Mouse (Mus musculus) intestine, postnatal 0 days (tissue): ENCODE measurements around the gene Cacna1h. TPM values are rescaled to one million over a fixed set of nuclear protein-coding genes. Genes with fewer than 3 reads are reported as not detected.

Experiments used
- ATAC-seq: fragments of 200-750 bp; cut with Nextera tagmentation; 2 replicates; pipeline ENCODE4 v1.8.0; 2017; ENCODE audit warnings: mild to moderate bottlenecking, moderate TSS enrichment, moderate library complexity
- H3K27ac ChIP-seq: fragments of 300-500 bp; sonication (generic); 2 replicates; pipeline ENCODE4 v1.5.1; 2014; ENCODE audit warnings: mild to moderate bottlenecking, low read depth, low read length, moderate library complexity
- H3K27me3 ChIP-seq: fragments of 300-500 bp; sonication (generic); replicated peaks from 2 replicates; pipeline ENCODE4 v1.6.1; 2014; ENCODE audit warnings: low read length, mixed read lengths; ENCODE audit not compliant: control insufficient read depth, insufficient read depth
- H3K36me3 ChIP-seq: fragments of 300-500 bp; sonication (generic); 2 replicates; pipeline ENCODE4 v1.6.1; 2014; ENCODE audit warnings: mild to moderate bottlenecking, moderate library complexity; ENCODE audit not compliant: control insufficient read depth, insufficient read depth
- H3K4me1 ChIP-seq: fragments of 300-500 bp; sonication (generic); replicated peaks from 2 replicates; pipeline ENCODE4 v1.6.1; 2014; ENCODE audit warnings: antibody characterized with exemption, low read length, mixed read lengths; ENCODE audit not compliant: control insufficient read depth, insufficient read depth
- H3K4me2 ChIP-seq: fragments of 300-500 bp; sonication (generic); replicated peaks from 2 replicates; pipeline ENCODE4 v1.6.1; 2014; ENCODE audit warnings: low read depth, mild to moderate bottlenecking, moderate library complexity
- H3K4me3 ChIP-seq: fragments of 300-500 bp; sonication (generic); 2 replicates; pipeline ENCODE4 v1.5.1; 2014; ENCODE audit warnings: low read depth, low read length
- H3K9ac ChIP-seq: fragments of 300-500 bp; sonication (generic); 2 replicates; pipeline ENCODE4 v1.6.1; 2014; ENCODE audit warnings: mild to moderate bottlenecking, low read depth, low read length
- H3K9me3 ChIP-seq: fragments of 300-500 bp; sonication (generic); 2 replicates; pipeline ENCODE4 v1.6.1; 2016; ENCODE audit warnings: mixed run types; ENCODE audit not compliant: control insufficient read depth
- CTCF ChIP-seq: sonication (generic); IDR thresholded peaks from 2 replicates; pipeline ENCODE4 v1.5.1; 2016; ENCODE audit warnings: low read depth, mild to moderate bottlenecking, control low read depth, antibody characterized with exemption, moderate library complexity
- WGBS: fragments of 180-500 bp; shearing (Covaris S2); extraction: QIAGEN DNeasy Blood & Tissue Kit; methylation state at CpG from one replicate; pipeline ENCODE4 v1.1.7; 2014; 5-methylcytosine and 5-hydroxymethylcytosine counted together
- polyA plus RNA-seq: library from polyadenylated mRNA; unstranded; fragments of >200 nt; fragmentation: Nextera tagmentation; extraction: Ambion mirVana; gene quantifications from 2 replicates; pipeline ENCODE4 v1.2.1, GENCODE M21; 2015

Cacna1h gene
- polyA plus RNA-seq, 1 experiment from 2014 or later = 1.7 TPM

DNA sequence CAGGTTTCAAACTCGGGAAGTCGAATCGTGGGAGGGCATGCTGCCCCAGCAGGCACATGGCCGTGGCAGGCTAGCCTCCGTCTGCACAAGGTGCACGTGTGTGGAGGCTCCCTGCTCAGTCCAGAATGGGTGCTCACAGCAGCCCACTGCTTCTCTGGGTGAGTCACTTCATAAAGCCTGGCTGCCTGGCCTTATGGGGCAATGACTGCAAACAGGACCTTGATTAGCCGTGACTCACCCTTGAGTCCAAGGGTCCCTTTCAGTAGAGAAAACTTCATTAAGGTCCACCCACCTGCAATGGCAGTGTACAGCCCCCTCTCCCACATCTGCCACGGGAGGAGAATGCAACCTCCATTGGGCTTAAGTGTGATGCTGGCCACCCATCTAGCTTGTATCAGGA, 61.1 kb downstream of the Cacna1h start:
- Histone ChIP-seq H3K27ac (no peak overlapping the region), H3K27me3 (no peaks in the 10 kb centered on the region), H3K9ac (no peak overlapping the region), H3K4me1 (no peaks in the 10 kb centered on the region), H3K4me2 (no peak overlapping the region), H3K4me3 (no peak overlapping the region), H3K9me3 (no peaks in the 10 kb centered on the region), H3K36me3 (no peaks in the 10 kb centered on the region)
- WGBS = 41% methylated on average over 8 of the region's 8 CpGs
- TF ChIP-seq CTCF = no peak
- peak; percentile 86 for ATAC-seq

DNA sequence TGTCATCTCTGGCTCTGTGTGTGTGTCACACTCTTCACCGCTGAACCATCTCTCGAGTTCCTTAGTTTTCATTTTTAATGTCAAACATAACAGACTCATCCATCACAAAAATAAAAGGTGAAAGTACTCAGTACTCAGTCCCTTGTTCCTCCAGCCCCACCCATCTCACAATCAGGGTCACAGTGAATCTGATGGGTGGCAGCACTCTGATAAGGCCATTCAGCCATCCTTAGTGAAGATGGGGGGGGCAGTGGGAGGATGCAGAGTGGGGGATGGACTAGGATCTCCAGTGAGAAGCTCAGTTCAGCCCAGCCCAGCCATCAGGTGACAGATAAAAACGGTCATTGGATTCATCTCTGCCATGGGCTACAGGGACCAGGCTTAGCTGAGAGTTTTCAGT, 64.6 kb downstream of the Cacna1h start, which contains the start of gene Tpsg1:
Tpsg1 (plus strand) TSS at position 301 of the 400 bp plus-strand sequence.
- H3K27ac ChIP-seq = no peak within 1 kb of the TSS; the same call in 1 of the 2 replicates
- H3K4me2 ChIP-seq = no peak within 1 kb of the TSS
- TF ChIP-seq CTCF = no peak
- H3K27me3 ChIP-seq = no peaks in the 10 kb centered on the region
- WGBS = 78% methylated on average over 3 of the region's 3 CpGs
- ATAC-seq = no peak
- H3K4me3 ChIP-seq = no peak within 1 kb of the TSS
- no peaks in the 10 kb centered on the region for H3K4me1 ChIP-seq
- no peak within 1 kb of the TSS for H3K9ac ChIP-seq
- H3K36me3 ChIP-seq = no peaks in the 10 kb centered on the region
- no peaks in the 10 kb centered on the region for H3K9me3 ChIP-seq

DNA sequence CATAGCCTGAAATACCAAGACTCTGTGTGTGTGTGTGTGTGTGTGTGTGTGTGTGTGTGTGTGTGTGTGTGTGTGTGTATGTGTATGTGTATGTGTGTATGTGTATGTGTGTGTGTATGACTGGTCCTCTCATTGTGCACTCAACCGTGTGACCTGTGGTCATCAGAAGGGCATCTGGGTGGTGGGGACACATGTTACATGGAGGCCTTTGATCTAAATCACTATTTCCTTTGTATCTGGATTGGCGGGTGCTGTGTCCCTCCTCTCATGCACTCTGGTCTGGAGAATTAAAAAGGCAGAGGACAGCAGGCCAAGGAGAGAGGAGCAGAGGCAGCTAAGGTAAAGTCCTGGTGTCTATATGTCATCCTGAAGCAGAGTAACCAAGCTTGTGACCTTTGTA, 67.6 kb downstream of the Cacna1h start, which contains the start of gene Tpsb2:
Tpsb2 (plus strand) TSS at position 301 of the 400 bp plus-strand sequence.
- 80% methylated on average over 2 of the region's 2 CpGs for WGBS
- Histone ChIP-seq H3K9ac (no peak within 1 kb of the TSS), H3K36me3 (no peaks in the 10 kb centered on the region), H3K27me3 (no peaks in the 10 kb centered on the region), H3K4me1 (no peaks in the 10 kb centered on the region), H3K4me3 (no peak within 1 kb of the TSS), H3K4me2 (no peak within 1 kb of the TSS), H3K27ac (no peak within 1 kb of the TSS), H3K9me3 (no peaks in the 10 kb centered on the region)
- ATAC-seq = no peak
- no peak for TF ChIP-seq CTCF

DNA sequence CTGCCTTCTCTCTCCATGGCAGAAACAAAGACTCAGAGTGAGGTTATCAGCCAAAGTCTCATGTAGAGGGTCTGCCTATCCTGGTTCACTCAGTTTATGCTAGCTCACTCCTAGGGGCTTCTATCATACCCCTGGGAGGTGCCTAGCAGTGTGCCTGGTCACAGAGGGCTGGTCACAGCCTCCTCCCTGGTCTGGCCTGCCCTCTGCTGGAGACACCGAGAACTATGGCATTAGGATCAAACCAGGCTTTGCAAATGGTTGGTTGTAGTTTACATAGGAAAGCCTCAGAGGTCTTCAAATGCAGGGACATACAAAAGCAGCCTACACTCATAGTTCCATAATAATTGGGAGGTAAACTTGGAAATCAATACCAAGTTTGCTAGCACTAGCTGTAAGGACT, 69.9 kb downstream of the Cacna1h start:
- 10% methylated on average over 1 of the region's 1 CpGs for WGBS
- no peak overlapping the region for H3K4me3 ChIP-seq
- no peaks in the 10 kb centered on the region for H3K27me3 ChIP-seq
- no peak overlapping the region for H3K9ac ChIP-seq
- H3K9me3 ChIP-seq = no peaks in the 10 kb centered on the region
- H3K4me2 ChIP-seq = no peak overlapping the region
- no peak for ATAC-seq
- H3K27ac ChIP-seq = no peak overlapping the region
- no peaks in the 10 kb centered on the region for H3K36me3 ChIP-seq
- peak; percentile 87 for TF ChIP-seq CTCF
- no peaks in the 10 kb centered on the region for H3K4me1 ChIP-seq

DNA sequence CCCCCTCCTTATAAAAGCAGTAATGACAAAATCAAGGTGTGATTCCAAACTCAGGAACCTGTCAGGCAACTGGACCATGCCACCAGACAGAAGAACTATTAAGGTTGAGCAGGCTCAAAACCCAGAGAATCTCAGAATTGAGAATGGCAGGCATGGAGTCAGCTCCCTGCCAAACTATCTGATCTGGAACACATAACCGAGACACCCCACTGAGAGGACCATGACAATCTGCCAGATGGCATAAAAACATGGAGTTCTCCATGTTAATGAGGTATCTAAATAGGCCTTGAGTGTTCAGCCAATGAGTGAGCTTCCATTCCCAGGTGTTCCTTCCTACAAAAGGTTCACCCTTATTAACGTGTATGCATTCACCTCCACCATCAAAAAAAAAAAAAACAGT, 72.3 kb downstream of the Cacna1h start:
- Histone ChIP-seq H3K4me3 (no peak overlapping the region), H3K4me2 (no peak overlapping the region), H3K36me3 (no peaks in the 10 kb centered on the region), H3K9ac (no peak overlapping the region), H3K27ac (no peak overlapping the region), H3K9me3 (no peaks in the 10 kb centered on the region), H3K27me3 (no peaks in the 10 kb centered on the region), H3K4me1 (no peaks in the 10 kb centered on the region)
- WGBS = 68% methylated on average over 2 of the region's 2 CpGs
- no peak for TF ChIP-seq CTCF
- ATAC-seq = no peak

DNA sequence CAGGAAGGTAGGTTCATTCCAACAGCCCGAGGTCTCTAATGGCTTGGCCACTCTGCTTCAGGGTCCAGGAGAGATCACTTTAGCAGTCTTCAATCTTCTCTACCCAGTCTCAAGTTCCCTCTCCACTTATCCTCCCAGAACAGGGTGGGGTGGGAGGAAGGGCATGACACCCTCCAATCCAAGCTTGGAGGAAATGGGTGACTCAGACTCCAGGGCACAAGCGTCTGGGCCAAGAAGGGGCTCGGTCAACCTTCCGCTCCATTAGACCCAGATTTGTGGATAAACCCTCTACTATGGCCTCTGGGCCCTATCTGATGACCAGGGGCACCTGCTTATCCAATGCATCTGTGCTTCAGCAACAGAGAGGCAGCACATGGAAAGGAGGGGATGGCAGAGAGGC, 88.1 kb downstream of the Cacna1h start, which contains the start of gene Tpsab1:
Tpsab1 (minus strand) TSS at position 101 of the 400 bp plus-strand sequence.
- WGBS = 86% methylated on average over 4 of the region's 4 CpGs

DNA sequence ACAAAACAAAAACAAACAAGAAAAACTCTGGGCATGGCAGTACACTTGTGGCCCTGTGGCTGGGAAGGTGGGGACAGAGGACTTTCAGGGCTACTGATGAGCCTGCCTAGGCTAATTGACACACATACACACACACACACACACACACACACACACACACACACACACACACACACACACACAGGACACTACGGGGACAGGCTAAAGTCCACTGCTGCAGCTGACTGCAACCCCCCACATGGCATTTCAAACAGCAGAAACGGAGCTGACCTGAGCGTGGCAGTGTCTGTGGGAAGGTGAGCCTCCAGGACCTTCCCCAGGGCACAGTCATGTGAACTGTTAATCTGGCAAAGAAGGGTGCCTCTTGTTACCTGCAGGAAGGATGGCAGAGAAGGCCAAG, 92.1 kb downstream of the Cacna1h start:
- H3K36me3 ChIP-seq = no peaks in the 10 kb centered on the region
- no peak overlapping the region for H3K9ac ChIP-seq
- TF ChIP-seq CTCF = no peak
- no peak for ATAC-seq
- H3K4me3 ChIP-seq = no peak overlapping the region
- no peak overlapping the region for H3K27ac ChIP-seq
- WGBS = 28% methylated on average over 3 of the region's 3 CpGs
- H3K9me3 ChIP-seq = no peaks in the 10 kb centered on the region
- no peak overlapping the region for H3K4me2 ChIP-seq
- no peaks in the 10 kb centered on the region for H3K27me3 ChIP-seq
- no peaks in the 10 kb centered on the region for H3K4me1 ChIP-seq

More for the DNA sequence above, 88.1 kb downstream of the Cacna1h start, which contains the start of gene Tpsab1:
- TF ChIP-seq CTCF = no peak
- Histone ChIP-seq H3K4me1 (no peaks in the 10 kb centered on the region), H3K27ac (no peak within 1 kb of the TSS), H3K9me3 (no peaks in the 10 kb centered on the region), H3K36me3 (no peaks in the 10 kb centered on the region), H3K9ac (no peak within 1 kb of the TSS), H3K27me3 (no peaks in the 10 kb centered on the region), H3K4me3 (no peak within 1 kb of the TSS), H3K4me2 (no peak within 1 kb of the TSS)
- no peak for ATAC-seq
